Mouse (Mus musculus) heart, adult 9 months (tissue): Measurements from ENCODE around the gene Opcml.

Experiments used
- DNase-seq, 2 experiments: peaks; one replicate each; pipeline ENCODE4 v3.0.0; 2022; ENCODE audit warnings: low spot score in 2 of 2

Gene Opcml

DNA sequence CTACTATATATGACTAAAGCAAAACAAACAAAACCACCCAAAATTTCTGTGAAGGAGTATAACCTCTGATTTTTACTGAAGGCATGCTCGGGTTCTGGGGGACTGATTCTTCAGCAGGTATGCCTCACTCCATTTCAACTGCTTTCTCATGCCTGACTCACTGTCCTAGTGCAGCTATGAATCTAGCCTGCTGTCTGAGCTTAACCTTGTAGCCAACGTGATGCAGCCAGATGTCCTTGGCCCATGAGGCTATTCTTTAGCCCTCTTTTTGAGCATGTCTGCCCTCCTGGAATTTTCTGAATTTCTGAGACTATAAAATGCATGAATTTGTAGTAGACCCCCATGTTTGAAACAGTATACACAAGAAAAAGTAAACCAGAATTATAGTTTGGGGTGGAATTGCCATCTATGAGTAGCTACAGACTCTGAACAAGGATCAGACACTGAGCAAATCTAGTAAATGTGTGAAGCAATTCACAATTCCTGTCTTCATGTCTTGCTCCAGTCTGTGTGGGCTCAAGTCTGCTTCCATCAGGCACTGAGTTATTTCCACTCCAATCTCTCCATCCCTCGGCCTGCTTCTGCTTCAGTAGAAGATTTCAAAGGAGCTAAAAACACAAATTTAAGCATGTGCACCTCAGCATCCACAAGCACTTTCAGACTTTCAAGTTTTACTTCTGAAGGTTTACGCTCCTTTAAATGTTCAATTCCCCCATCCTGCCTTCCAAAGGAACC, 528.6 kb downstream of the Opcml start:
- DNase-seq: no peak

DNA sequence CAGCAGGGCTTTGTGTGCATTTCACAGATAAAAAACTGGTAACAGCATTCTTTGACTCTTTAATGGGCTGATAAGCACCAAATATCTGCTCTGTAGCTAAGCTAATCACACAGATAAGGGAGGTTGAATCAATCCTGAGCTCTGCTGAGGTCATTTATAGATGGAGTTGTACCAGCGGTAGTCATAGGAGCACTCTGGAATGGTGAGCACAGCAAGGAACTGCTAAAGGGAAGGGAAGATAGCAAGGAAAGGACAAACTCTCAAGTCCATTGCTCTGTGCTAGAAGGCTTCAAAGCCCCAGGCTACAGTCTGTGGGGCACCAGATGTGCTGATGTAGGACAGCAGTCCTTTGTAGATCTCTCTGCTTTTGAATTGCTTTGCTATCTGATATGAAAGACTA, 529.2 kb downstream of the Opcml start:
- DNase-seq: no peak

GRCm38 (mm10) chr9:28327985-28328384, 537.4 kb downstream of the Opcml start:
- DNase-seq: no peak

- no peak for DNase-seq
These were observed 537.9 kb downstream of the Opcml start for GRCm38 (mm10) chr9:28328434-28328833.

GRCm38 (mm10) chr9:28329477-28329876, 538.9 kb downstream of the Opcml start:
- DNase-seq: no peak

- DNase-seq: peak in 1 of 2 experiments; percentile 4
These were observed 546.1 kb downstream of the Opcml start for GRCm38 (mm10) chr9:28336511-28337208.

DNA sequence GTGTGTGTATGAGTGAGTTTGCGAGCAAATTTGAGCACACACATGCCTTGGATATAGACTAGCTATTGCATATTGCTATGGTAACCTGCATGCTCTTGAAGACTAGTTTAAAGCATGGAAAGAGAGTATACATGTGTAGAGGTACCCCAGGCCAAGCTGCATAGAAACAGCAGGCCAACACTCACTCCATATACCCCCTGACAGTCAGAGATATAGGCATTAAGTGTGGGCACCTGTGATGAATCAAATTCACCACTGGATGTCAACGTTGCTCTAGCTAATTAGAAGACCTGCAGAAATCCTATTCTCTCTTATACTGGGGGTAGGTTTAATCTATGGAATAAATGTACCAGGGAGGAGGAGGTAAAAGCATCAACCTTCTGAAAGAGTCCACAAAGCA, 547.3 kb downstream of the Opcml start:
- DNase-seq: no peak

GRCm38 (mm10) chr9:28354978-28355377, 564.4 kb downstream of the Opcml start:
- DNase-seq: no peak

DNA sequence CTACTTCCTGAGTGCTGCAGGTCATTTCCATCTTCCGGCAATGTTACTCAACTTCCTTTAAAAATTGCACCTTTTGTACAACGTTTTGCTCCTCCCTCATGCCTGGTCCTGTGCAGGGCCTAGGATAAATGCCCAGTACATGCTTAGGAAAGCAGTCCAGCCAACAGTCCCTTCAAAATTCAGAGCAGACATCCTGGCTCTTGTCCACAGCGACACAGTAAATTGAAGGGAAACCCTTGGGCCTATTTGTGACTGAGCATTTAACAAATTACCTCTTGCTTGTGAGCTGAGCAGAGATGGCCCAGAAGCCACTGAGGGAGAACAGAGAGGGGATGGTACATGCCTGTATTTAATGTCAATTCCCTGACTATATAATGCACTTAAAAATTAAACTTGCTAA, 567.4 kb downstream of the Opcml start:
- DNase-seq: no peak

- DNase-seq: no peak
These were observed 570.1 kb downstream of the Opcml start for GRCm38 (mm10) chr9:28360691-28361090.

DNA sequence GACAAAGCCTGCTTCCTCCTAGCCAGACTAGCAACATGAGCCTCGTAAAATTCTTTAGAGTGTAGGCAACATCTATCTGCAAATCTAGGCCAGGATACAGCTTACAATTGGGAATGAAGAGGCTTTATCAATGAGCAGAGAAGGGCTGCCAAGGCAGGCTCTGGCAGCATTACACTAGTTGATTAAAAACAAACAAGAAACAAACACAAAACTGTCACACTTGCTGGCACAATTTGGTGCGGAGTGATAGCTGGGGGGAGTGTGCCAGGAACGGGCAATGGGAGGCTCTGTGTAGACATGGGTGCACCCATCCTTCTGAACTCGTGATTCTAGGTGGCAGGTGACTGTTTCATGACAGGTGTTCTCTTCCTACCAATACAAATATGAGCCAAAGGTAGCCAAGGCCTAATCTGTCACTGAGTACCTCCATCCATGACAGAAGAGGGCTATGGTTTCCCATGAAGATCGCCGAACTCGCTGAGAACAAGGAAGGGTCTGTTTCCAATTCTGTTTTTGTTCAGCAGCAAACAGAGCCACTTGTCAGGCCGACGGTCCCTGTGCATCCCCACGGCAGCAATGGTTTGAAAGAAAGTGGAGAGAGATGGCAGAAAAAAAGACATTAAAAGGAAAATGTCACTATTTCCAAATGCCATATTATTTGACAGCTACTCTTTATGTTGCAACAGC, 574.0 kb downstream of the Opcml start:
- no peak for DNase-seq

- no peak for DNase-seq
These were observed 574.5 kb downstream of the Opcml start for GRCm38 (mm10) chr9:28365160-28365473.

DNA sequence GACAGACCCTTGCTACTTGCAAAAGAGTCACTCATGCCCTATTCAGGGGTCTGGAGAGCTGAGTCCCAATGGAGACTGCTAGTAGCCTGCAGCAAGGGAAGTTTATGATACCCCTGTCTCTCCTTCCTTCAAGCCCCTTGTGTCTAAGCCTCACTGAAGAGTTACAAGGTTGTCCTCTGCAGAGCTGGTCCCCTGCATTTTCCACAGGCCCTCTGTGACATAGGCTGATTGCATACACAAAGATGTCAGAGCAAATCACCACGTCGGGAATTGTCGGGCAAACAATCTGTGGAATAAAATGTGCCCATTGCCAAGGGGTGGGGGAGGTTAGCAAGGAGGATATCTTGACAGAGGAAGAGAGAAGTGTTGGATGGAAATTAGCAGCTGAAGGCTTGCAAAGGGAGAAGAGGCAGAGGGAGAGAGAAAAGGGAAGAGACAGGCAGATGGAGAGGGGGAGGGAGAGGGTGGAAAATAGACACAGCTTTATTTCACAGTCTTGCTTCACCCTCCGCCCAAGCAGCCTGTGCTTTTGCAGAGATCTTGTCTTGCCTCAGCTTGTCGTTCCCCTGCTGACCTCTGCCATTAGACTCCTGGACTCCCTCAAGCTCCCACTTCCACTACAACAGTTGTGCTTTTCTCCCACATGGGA, 596.1 kb downstream of the Opcml start:
- DNase-seq: no peak

DNA sequence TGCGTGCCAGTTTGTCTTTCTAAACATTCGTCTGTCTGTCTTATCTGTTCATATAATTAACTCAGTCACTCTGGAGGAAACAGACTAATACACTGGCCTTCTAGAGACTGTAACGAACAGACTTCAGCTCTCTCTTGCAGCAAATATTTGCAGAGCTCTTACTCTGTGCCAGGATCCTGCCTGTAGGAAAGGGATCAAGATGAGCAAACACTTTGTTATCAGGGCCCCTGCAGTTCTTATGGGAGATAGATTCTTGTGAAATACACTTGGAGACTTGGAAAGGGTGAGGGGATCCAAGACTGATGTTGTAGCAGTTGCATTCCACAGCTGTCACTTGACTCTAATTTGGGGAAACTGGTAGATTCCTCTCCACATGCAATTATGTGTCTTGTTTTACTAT, 604.6 kb downstream of the Opcml start:
- no peak for DNase-seq

- no peak for DNase-seq
These were observed 605.1 kb downstream of the Opcml start for GRCm38 (mm10) chr9:28395638-28396037.

DNA sequence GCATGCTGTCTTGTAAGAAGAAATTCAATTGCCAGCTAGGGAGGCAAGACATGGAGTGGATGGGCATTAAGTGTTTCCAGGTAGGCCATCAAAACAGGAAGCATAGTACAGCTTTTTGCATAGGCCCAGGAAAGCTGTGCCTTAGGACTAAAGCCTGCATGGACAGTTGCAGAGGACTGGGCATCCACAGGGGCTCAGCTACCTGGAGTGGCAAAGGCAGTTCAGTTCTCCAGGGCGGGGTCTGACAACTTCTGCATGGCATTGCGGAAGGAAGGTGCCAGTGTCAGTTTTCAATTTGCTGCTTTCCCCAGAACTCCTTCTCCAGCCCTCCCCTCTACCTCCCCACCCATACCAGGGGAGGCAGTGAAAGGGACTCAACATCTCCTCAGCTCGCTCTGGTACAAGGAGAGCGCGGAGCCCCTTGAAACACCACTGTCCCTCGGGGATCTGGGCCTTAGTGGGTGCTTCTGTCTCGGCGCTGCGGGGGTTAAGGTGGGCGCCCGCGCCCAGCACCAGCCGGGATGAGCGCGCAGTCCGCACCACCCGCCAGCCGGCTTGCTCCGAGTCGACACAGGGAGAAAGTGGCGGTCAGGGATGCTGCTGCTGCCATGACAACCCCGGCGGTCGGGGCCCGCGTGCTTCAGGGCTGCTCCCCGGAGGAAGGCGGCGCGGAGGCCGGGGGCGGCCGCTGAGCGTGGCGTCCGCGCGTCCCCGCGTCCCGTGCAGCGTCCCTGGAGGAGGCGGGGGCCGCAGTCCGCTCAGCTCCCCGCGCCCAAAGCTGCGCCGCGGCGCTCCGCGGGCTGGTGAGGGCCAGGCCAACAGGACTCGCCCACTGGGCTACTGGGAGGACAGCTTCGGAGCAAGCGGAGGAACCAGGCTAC, 612.4 kb downstream of the Opcml start:
- peak in 1 of 2 experiments; percentile 1 for DNase-seq

GRCm38 (mm10) chr9:28403831-28404562, 613.4 kb downstream of the Opcml start:
- no peak for DNase-seq

DNA sequence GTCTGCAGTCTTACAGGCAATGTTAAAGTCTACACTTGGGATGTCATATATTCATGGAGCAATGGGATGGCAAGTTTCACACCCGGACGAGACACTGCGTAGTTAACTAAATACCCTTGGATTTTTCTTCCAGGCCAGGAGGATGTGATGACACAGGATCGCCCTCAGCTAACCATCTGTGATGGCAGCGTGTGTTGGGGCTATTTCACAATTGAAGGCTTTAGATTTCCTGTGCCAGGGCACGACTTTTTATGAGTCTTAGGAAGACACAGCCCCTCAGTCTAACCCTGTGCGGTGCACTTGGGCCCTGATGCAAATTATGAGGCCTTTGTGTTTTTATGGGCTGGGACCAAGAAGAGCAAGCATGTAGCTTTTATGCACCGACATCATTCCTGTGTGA, 614.0 kb downstream of the Opcml start:
- DNase-seq: no peak

DNA sequence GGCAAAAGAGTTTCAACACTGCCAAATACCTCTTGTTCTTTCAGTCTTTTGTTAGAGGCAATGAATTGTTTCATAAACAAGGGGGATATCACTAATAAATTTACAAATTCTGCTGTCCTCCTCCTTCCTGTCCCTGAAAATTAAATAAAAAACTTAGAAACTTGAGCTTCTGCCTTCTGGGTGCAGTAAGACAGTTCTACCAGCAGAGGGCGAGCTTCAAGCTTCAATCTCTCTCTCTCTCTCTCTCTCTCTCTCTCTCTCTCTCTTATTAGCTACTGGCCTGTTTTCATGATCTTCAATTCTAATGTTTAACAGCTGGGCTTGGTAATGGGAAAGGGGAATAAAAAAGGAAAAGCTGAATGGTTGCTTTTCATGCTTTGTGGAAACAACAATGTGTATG, 615.2 kb downstream of the Opcml start:
- no peak for DNase-seq

DNA sequence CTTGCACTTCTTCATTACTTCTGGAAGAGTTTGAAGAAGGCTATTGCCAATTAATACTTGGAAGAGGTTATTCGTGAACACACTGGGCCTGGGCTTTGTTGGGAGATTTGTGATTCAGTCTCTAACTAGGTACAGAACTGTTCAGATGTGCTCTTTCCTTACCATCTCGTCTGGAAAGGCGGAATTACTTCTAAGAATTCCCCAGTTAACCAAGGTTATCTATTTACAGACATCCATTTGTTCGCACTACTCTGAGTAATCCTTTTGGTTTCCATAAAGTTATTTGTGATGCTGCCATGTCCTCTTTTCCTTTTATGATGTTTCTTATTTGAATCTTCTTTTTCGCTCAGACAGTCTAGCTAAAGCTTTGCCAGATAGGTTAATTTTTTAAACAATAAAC, 630.2 kb downstream of the Opcml start:
- DNase-seq: no peak

- DNase-seq: no peak
These were observed 632.8 kb downstream of the Opcml start for GRCm38 (mm10) chr9:28423407-28423806.
